Mouse (Mus musculus) bone marrow macrophage, adult 2 months (primary cell): ENCODE measurements around the gene Gm43517. TPM values are rescaled to one million over a fixed set of nuclear protein-coding genes. Genes with fewer than 3 reads are reported as not detected.

Experiments
- H3K27ac ChIP-seq: 2 replicates; pipeline ENCODE4 v1.5.1; 2012; ENCODE audit warnings: low read depth, low read length; ENCODE audit not compliant: insufficient read depth
- H3K4me1 ChIP-seq: 2 replicates; pipeline ENCODE4 v1.6.1; 2012; ENCODE audit warnings: low read length; ENCODE audit not compliant: control insufficient read depth, insufficient read depth
- H3K4me3 ChIP-seq: 2 replicates; pipeline ENCODE4 v1.5.1; 2012; ENCODE audit warnings: mild to moderate bottlenecking, low read length, moderate library complexity; ENCODE audit not compliant: insufficient read depth
- CTCF ChIP-seq: IDR thresholded peaks from 2 replicates; pipeline ENCODE4 v1.5.1; 2012; ENCODE audit warnings: low read depth, mild to moderate bottlenecking, low read length, moderate library complexity
- POLR2A ChIP-seq: IDR thresholded peaks from 2 replicates; pipeline ENCODE4 v1.6.1; 2012; ENCODE audit warnings: mild to moderate bottlenecking, low read depth, low read length, borderline replicate concordance
- polyA plus RNA-seq: library from polyadenylated mRNA; stranded (reverse); fragments of >200 nt; gene quantifications from 2 replicates; pipeline ENCODE4 v1.2.4, GENCODE M21; 2012; ENCODE audit not compliant: missing spikeins, insufficient read depth, insufficient read length

Gm43517 gene
- polyA plus RNA-seq, 1 experiment, result not detected

DNA sequence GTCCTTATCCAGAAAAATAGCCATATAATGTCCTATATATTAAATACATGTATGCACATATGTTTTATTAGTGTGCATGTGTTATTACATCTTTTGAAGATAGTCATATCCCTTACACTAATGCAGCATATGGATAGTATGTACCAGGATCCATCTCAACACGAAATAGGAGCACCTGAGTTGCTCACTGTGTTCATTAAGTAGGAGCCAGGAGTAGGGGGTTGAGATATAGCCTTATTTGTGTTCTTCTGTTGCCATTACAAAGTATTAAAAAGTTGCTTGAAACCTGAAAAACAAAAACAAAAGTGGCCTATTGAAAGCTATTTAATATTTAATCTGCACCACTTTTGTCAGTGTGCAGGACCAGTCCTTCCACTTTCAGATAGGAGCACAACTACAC, 9.2 kb downstream of the Gm43517 start:
- Histone ChIP-seq H3K4me1 (no peaks in the 10 kb centered on the region), H3K27ac (no peak overlapping the region), H3K4me3 (no peak overlapping the region)
- TF ChIP-seq CTCF (no peak), POLR2A (no peak)

DNA sequence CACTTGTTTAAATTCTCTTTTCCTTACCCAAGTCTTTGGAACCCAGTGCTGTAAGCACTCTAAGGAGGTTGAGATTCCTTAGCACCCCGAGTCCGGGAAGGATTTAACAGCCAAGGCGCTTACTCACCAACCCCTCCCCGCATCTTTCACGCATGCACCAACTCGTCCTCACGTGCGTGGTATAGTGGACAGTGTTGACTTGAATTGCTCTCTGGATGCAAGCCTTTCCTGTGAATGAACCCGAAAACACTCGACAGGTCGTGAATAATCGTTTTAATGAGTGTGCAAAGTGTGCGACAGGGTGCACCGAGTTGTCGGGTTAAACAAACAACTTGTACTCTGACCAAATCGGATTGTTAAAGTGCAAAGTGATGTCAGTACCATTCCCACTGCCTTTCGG, 9.9 kb downstream of the Gm43517 start:
- Histone ChIP-seq H3K4me3 (no peak overlapping the region), H3K4me1 (no peaks in the 10 kb centered on the region), H3K27ac (no peak overlapping the region)
- TF ChIP-seq POLR2A, result no peak
- no peak for TF ChIP-seq CTCF

DNA sequence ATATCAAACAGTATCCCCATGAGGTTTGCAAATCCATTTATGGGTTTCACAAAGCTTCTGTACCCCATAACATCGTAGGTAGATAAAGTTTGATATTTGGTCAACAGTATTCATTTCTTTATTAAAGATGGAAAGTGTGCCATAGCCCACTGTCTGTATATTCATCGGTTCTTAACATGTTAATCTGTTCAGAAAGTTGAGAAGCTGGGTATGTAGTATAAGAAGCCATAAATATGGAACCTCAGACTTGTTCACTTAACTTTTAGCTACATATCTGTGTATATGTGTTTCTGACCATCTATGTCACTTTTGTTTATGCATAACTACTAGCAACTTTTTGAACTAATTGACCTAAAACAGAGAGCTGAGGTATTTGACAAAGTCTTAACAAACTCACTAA, 11.0 kb downstream of the Gm43517 start:
- H3K4me1 ChIP-seq, result no peaks in the 10 kb centered on the region
- H3K4me3 ChIP-seq, result no peak overlapping the region
- TF ChIP-seq CTCF (no peak), POLR2A (no peak)
- no peak overlapping the region for H3K27ac ChIP-seq

DNA sequence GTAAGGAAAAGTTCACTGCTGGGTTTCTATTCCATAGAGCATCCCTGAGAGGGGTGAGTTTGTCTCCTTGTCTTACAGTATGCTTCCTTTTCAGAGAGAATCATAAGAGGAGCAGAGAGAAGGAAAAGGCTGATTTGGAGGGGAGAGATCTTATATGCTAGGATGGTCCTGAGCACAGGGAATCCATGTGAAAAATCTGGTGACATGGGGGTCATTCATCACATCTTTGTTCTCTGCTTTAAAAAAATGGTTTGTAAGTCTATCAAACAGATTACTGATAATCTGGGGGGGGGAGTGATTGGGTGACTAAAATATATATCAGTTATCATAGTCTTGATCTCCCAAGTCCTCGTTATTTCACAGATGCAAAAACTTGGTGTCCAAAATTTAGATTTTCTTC, 11.8 kb downstream of the Gm43517 start:
- no peaks in the 10 kb centered on the region for H3K4me1 ChIP-seq
- no peak for TF ChIP-seq POLR2A
- TF ChIP-seq CTCF, result no peak
- H3K27ac ChIP-seq, result no peak overlapping the region
- H3K4me3 ChIP-seq, result no peak overlapping the region

DNA sequence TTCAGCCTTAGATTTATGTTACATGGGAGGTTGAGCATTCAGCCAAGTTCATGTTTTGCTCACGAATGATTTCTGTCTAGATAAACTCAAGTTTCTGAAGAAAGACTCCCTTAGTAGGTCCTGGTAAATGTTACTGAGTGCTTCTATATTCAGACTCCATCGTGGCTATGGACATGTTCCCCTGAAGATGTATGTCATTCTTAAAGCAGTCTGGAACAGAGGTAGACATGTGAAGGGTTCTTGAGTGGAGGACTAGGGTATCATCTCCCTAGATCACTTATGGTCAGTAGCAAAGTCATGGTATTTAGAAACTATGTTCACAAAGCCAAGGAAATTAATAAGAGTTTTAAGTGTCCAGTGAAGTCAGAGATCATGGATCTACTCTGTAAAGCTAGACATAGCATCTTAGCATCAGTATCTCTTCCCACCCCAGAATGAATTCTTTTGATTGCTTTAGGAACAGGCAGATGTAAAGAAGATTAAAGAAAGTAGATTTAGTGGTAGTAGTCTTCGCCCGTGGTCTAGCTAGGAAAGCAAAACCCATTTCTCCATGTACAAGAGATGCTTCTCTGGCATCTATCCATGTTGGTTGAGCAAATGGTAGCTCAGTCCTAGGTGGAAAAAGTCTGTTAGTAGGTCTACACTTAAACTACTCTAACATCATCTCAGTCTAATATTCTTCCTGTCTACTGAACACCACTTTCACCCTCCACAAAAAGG, 12.6 kb downstream of the Gm43517 start:
- no peak overlapping the region for H3K27ac ChIP-seq
- TF ChIP-seq CTCF (no peak), POLR2A (no peak)
- H3K4me1 ChIP-seq, result no peaks in the 10 kb centered on the region
- H3K4me3 ChIP-seq, result no peak overlapping the region

DNA sequence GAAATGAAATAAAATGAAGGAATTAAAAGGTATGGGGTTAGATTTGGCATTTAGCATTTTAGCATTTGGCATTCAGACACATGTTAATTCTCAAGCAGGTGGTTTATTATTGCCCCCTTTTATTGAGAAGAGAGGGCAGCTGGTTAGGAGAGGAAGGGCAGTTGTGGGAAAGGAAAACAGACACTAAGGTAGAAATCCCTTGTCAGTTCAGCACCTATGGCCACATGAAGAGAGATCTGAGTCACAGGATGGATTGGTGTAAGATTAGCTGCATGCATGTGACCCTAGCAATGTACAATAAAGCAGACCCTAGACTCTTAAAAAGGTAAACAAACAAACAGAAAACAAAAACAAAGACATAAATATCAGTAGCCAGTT, 13.2 kb downstream of the Gm43517 start:
- Histone ChIP-seq H3K4me3 (no peak overlapping the region), H3K27ac (no peak overlapping the region), H3K4me1 (no peaks in the 10 kb centered on the region)
- TF ChIP-seq CTCF (no peak), POLR2A (no peak)

DNA sequence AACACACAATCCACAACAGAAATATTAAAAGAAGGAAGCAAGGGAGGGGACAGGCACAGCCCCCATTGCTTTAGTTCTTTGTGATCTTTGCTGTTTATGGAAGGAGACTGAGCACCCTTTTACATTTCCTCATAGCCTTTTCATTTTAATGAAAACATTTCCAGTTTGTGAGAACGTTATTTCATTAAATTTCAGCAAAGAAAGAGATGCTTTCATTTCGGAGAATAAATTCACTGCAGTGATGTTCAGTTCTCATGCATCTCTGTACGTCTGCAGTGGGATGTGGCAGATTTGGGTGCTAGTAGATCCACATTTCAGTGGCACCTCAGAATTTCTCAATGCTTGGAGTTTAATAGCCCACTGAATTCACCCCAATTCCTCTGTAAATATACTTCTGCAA, 13.7 kb downstream of the Gm43517 start:
- H3K27ac ChIP-seq, result no peak overlapping the region
- H3K4me1 ChIP-seq, result no peaks in the 10 kb centered on the region
- no peak for TF ChIP-seq CTCF
- no peak for TF ChIP-seq POLR2A
- H3K4me3 ChIP-seq, result no peak overlapping the region

DNA sequence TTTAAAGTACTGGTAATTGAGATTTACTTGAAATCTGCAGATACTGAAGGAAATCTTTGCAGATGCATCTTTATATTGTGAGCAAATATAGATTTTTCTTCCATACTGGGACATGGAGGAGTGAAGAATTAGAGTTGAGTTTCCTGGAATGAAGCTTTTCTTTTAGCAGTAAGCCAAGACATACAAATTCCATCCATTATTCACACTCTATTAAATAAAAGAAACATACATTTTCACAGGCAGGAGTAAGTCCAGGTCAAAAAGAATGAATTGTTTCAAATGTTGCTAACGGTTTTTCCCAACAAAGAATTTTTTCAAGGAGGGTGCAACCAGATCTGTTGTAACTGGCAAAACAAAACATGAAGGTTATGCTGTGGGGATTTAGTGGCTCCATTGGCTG, 14.6 kb downstream of the Gm43517 start:
- no peaks in the 10 kb centered on the region for H3K4me1 ChIP-seq
- TF ChIP-seq CTCF (no peak), POLR2A (no peak)
- H3K27ac ChIP-seq, result no peak overlapping the region
- H3K4me3 ChIP-seq, result no peak overlapping the region

DNA sequence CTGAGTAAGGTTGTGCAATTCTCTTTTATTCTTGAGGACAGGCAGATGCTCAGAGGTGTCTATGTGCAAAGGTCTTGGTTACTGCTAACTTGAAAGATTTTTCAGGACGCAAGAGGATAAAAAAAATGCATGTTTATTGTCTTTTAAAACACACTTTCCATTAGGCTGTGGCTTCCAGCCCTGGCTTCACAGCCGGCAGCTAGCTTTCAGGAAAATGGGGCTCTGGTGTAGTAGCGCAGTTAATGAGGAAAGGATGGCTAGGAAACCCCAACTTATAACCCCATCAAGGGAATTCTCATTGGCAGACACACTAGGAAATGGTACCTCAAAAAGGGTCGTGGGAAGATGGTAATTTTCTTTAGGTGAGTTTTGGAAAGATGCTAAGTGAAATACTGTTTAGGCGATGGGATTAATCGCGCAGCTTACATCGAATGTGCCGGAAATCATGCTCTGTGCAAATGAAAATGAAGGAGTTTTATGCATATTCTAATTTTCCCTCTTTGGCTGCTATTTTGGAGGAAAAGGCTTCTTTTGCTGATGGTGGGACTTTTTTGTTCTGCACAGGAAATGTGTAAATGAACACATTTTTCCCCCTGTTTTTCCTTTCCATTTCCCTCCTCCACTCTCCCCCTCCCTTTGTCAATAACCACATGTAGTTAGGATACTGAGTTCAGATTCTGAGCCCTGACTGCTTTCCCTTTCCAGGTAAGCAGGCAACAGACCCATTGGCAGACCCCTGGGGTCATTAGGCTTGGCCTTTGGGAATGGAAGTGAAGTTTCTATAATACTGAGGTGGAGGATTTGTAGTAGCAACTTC, 15.3 kb downstream of the Gm43517 start:
- H3K4me1 ChIP-seq, result no peaks in the 10 kb centered on the region
- H3K4me3 ChIP-seq, result no peak overlapping the region
- H3K27ac ChIP-seq, result no peak overlapping the region
- no peak for TF ChIP-seq CTCF
- TF ChIP-seq POLR2A, result no peak

DNA sequence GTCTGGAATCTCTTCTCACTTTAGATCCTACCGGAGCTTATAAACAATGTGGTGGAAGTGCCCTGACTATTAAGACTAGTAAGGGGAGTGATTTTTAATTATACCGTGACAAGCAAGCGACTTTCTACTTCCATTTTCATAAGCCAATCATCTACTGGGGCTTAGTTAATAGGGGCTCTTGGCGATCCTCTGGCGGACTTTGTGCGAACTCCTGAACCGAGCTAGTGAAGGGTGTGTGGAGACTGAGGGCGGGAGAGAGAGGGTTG, 15.8 kb downstream of the Gm43517 start:
- TF ChIP-seq POLR2A (no peak), CTCF (no peak)
- Histone ChIP-seq H3K27ac (no peak overlapping the region), H3K4me3 (no peak overlapping the region), H3K4me1 (no peaks in the 10 kb centered on the region)
